Mouse (Mus musculus): ENCODE results near the gene Slc13a4.

Slc13a4 gene

DNA sequence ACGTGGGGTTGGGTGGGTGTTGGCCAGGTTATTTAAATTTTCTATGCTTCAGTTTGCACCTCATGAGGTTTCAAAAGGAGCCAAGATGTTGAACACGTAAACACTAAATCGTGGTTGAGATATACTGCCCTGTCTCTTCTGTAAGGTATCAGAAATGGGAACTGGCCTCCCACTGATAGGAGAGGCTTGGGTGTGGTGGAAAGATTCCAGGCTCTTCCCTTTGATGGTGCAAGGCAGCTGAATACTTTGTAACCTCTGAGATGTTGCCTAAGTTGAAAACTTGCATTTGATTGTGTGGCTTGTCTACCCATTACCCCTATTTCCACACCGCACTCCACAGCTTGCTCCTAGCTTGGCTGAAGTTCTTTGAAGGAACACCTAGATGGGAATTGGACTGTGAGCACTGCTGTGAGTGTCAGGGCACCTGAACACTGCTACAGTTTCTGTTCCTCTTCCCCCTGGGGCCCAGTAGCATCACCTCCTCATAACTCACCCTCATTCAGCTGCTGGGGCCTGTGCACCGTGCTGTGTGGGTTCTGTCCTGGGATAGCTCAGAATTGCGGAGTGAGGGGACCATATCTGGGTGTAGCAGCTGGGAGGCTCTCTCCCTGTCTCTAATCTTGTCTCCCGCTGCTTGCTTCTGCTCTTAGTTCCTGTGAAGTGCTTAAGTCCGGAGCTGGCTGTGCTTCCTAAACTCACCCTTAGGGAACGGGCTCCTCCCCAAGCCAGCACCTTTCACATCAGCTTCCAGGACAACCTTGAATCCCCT lies 53.6 kb downstream of the Slc13a4 start:
- DNase-seq, result no peak

DNA sequence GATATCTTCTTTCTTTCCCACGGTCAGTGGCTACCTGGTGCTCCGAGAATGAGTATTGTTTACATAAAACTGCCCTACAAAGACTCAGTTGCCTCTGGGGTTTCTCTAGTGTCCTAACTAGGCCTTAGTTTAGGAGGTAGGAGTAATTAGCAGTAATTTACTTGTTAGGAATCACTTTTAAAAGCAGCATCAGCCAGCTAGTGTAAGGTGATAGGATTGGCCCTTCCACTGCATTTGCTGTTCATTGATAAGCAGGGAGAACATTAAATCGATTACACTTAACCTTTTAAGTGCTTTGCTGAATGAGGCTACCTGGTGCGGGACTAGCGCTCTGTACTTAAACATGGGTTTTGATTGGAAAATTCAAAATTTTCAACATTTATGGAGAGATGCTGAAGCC lies 54.5 kb downstream of the Slc13a4 start:
- no peak for DNase-seq

DNA sequence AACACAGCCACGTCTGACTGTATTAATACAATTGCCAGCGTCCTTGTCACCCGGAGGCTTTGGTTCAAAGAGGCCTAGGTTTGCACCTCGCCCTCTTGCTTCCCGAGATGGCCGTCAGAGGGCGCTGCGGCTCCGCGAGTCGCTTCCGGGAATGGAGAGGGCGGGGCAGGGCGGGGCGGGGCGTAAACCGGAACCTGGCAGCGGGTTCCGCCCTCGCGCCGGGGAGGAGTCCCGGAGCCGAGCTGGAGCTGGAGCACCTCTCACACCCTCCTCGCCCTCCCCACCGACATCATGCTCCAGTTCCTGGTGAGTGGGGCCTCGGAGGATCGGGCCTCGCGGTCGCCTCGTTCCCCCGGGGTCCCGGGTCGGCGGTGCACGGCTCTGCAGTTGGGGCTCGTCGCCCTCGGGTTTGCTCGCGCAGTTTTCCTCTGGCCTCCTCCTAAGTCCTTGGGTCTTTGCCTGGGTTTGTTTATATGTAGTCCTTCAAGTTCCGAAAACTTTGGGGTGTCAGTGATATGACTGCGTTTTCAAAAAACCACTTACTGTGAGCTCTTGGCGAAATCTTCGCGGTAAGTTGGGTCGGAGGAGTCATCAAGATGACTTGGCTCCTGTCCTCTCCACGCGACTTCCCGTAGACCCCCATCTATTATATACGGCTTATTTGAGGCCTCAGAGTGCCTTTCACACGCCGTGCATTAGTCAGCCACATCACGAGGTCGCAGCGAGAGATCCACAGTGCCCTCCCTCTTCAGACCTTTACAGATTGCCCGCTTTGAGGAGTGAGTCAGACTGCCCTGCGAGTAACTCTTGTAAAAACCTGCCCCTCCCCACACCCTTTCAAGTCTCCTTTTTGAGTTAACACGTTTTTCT lies 55.2 kb downstream of the Slc13a4 start:
- peak; percentile 91 to 92 for DNase-seq

GRCm38 (mm10) chr6:35251807-35252476 lies 56.0 kb downstream of the Slc13a4 start:
- no peak for DNase-seq

GRCm38 (mm10) chr6:35245086-35245485 lies 62.8 kb downstream of the Slc13a4 start:
- no peak for DNase-seq

- no peak for DNase-seq
Measured at GRCm38 (mm10) chr6:35243989-35244388, 63.9 kb downstream of the Slc13a4 start.

DNA sequence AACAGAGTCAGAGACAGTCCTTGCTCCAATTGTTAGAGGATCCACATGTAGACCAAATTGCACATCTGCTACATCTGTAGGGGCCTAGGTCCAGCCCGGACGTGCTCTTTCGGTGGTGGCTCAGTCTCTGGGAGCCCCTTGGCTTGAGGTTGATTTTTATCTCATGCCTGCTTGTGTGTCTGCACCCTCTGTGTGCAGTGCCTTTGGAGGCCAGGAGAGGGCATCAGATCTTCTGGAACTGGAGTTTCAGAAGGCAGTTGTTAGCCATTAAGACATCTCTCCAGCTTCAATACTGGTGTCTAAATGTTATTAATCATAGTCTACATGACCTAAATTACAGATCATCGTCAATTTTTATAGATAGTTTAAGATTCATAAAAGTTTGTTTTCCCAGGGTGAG lies 64.7 kb downstream of the Slc13a4 start:
- no peak for DNase-seq

- DNase-seq, result no peak
Measured at GRCm38 (mm10) chr6:35236108-35236785, 71.7 kb downstream of the Slc13a4 start.

- no peak for DNase-seq
Measured at GRCm38 (mm10) chr6:35229415-35229814, 78.5 kb downstream of the Slc13a4 start.

DNA sequence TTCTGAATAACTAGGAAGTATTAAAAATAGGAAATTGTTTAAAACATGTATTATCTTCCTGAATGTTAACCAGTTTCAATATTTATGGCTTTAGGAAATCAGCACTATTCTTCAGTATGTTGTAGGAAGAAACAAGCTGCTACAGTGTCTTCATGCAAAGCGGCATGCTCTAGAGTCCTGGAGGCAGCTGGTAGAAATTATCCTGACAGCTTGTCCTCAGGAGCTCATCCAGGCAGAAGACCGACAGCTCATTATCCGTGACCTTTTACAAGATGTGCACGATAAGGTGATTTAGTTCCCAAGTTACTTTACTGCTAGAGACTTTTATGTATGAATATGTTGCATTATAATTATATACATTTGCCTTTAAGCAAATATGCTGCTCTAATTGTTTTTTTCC lies 82.2 kb downstream of the Slc13a4 start:
- no peak for DNase-seq

Measured in cerebellum, postnatal 36 days (tissue).